Mouse (Mus musculus) hindbrain, embryonic 11.5 days (tissue): Measurements from ENCODE around the gene Tcp11l1. TPM values are rescaled to one million over a fixed set of nuclear protein-coding genes. Genes with fewer than 3 reads are reported as not detected.

Source experiments
- ATAC-seq: fragments of 200-750 bp; cut with Nextera tagmentation; 2 replicates; pipeline ENCODE4 v1.8.0; 2017; ENCODE audit warnings: mild to moderate bottlenecking, moderate TSS enrichment, moderate library complexity; ENCODE audit not compliant: low FRiP score
- DNase-seq: peaks from one replicate; pipeline ENCODE4 v3.0.0-alpha.2; 2015; ENCODE audit warnings: low spot score
- H3K27ac ChIP-seq: fragments of 300-500 bp; sonication (generic); 2 replicates; pipeline ENCODE4 v1.5.1; 2014; ENCODE audit warnings: mild to moderate bottlenecking, low read depth, low read length
- H3K27me3 ChIP-seq: fragments of 300-500 bp; sonication (generic); 2 replicates; pipeline ENCODE4 v1.6.1; 2014; ENCODE audit warnings: mild to moderate bottlenecking, low read length, moderate library complexity, mixed read lengths; ENCODE audit not compliant: control insufficient read depth, insufficient read depth
- H3K36me3 ChIP-seq: fragments of 300-500 bp; sonication (generic); 2 replicates; pipeline ENCODE4 v1.6.1; 2014; ENCODE audit warnings: mild to moderate bottlenecking, low read length, moderate library complexity, mixed read lengths; ENCODE audit not compliant: control insufficient read depth, insufficient read depth
- H3K4me1 ChIP-seq: fragments of 300-500 bp; sonication (generic); replicated peaks from 2 replicates; pipeline ENCODE4 v1.6.1; 2014; ENCODE audit warnings: low read length, mixed read lengths; ENCODE audit not compliant: control insufficient read depth, insufficient read depth
- H3K4me2 ChIP-seq: fragments of 300-500 bp; sonication (generic); replicated peaks from 2 replicates; pipeline ENCODE4 v1.6.1; 2014; ENCODE audit warnings: mild to moderate bottlenecking, low read depth, low read length
- H3K4me3 ChIP-seq: fragments of 300-500 bp; sonication (generic); 2 replicates; pipeline ENCODE4 v1.5.1; 2014; ENCODE audit warnings: low read depth, low read length
- H3K9ac ChIP-seq: fragments of 300-500 bp; sonication (generic); 2 replicates; pipeline ENCODE4 v1.6.1; 2014; ENCODE audit warnings: low read depth, low read length
- H3K9me3 ChIP-seq: fragments of 300-500 bp; sonication (generic); 2 replicates; pipeline ENCODE4 v1.6.1; 2016; ENCODE audit warnings: low read length; ENCODE audit not compliant: control insufficient read depth
- WGBS: fragments of 180-500 bp; shearing (Covaris S2); extraction: QIAGEN DNeasy Blood & Tissue Kit; methylation state at CpG from one replicate; pipeline ENCODE4 v1.1.7; 2014; 5-methylcytosine and 5-hydroxymethylcytosine counted together
- polyA plus RNA-seq: library from polyadenylated mRNA; unstranded; fragments of >200 nt; fragmentation: Nextera tagmentation; extraction: Ambion mirVana; gene quantifications from 2 replicates; pipeline ENCODE4 v1.2.1, GENCODE M21; 2014

Tcp11l1 gene
- polyA plus RNA-seq, 1 experiment from 2014 or later, result 69.5 TPM

DNA sequence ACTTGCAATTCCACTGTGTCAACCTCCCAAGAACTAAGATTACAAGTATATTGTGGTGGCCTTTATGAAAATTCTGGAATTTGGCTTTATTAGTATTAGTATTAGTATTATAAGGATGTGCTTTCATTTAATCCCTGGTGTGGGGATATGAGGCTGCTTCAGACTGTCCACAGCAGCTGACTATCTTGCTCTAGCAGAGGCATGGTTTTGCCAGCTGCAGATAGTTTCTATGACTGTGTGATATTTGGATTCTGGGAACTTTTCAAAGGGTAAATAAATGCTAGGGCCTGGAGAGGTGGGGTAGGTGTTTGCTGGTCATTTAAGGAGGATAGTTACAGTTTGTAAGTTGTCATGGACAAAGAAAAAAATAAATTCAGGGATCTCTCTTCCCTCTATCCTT lies 40.2 kb downstream of the Tcp11l1 start:
- Histone ChIP-seq H3K9ac (no peak overlapping the region), H3K9me3 (no peaks in the 10 kb centered on the region), H3K27ac (no peak overlapping the region), H3K27me3 (no peaks in the 10 kb centered on the region), H3K4me2 (no peak overlapping the region), H3K4me1 (no peaks in the 10 kb centered on the region), H3K36me3 (no peaks in the 10 kb centered on the region), H3K4me3 (no peak overlapping the region)
- DNase-seq, result no peak
- no peak for ATAC-seq

DNA sequence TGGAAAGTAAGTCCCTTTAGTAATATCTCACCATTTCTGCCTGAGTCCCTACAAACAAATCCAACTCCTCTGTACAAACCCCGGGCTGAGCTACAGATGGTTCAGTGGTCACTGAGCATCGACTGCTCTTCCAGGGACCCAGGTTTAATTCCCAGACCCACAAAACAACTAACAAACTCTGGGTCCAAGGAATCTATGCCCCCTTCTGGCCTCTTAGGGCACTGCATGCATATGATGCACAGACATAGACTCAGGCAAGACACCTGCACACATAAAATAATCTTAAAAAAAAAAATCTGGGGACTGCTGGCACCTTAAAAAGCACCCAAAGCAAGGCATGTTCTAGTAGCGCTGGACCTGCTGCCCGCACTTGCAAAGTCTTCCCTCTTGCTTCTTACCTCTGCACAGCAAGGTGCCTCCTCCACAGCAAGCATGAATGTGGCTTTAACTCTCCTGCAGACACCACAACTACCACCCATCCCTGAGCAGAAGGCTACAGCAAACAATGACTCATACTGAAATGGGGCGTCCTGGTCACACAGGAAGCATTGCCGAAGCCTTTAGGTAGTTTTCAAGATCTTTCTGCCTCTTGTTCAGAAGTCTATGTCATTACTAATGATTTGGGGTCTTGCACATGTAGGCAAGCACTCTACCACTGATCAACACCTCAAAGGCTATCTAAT lies 42.7 kb downstream of the Tcp11l1 start:
- DNase-seq, result no peak
- Histone ChIP-seq H3K4me3 (no peak overlapping the region), H3K4me2 (no peak overlapping the region), H3K27ac (no peak overlapping the region), H3K9me3 (no peaks in the 10 kb centered on the region), H3K36me3 (peaks cover 6% of the 10 kb centered on the region), H3K4me1 (no peaks in the 10 kb centered on the region), H3K9ac (no peak overlapping the region), H3K27me3 (no peaks in the 10 kb centered on the region)
- ATAC-seq, result no peak
- 84% methylated on average over 6 of the region's 6 CpGs for WGBS

DNA sequence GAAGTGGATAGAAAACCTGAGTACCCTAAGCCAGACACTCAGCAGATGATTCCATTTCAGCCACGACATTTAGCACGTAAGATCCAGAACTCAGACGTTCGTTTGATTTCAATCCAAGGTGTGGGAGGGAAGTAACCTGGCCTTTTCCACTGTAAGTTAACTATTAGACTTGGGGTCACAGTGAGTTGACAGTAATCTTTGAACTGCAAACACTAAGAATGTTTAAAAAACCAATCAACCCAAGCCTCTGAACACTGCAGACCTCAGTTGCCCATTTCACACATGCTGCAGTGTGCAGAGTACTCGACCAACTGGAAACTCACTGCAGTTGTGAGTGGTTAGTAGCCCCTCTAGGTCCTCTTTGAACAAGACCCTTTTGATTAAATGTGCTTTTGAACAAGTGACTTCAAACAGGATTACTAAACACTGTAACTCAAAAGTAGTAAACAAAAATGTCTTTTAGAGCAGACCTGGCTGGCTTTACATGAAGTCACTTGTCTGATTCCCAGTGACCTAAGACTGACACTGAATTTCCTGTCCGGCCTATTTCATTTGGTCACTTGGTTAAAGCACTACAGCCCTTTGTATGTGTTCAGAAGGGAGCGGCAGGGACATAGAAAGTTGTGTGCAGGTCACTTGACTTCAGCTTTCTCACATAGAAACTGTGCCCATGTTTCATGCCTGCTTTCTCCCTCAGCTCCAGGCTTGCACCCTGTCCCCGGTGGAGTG lies 48.4 kb downstream of the Tcp11l1 start:
- Histone ChIP-seq H3K4me1 (no peaks in the 10 kb centered on the region), H3K27me3 (no peaks in the 10 kb centered on the region), H3K27ac (no peak overlapping the region), H3K36me3 (peaks cover 8% of the 10 kb centered on the region), H3K9ac (no peak overlapping the region), H3K4me3 (no peak overlapping the region), H3K9me3 (no peaks in the 10 kb centered on the region), H3K4me2 (no peak overlapping the region)
- DNase-seq, result no peak
- WGBS, result 93% methylated on average over 8 of the region's 8 CpGs
- no peak for ATAC-seq

- H3K9ac ChIP-seq, result no peak overlapping the region
- 93% methylated on average over 1 of the region's 1 CpGs for WGBS
Measured at GRCm38 (mm10) chr2:104658659-104659058, 53.3 kb downstream of the Tcp11l1 start.

DNA sequence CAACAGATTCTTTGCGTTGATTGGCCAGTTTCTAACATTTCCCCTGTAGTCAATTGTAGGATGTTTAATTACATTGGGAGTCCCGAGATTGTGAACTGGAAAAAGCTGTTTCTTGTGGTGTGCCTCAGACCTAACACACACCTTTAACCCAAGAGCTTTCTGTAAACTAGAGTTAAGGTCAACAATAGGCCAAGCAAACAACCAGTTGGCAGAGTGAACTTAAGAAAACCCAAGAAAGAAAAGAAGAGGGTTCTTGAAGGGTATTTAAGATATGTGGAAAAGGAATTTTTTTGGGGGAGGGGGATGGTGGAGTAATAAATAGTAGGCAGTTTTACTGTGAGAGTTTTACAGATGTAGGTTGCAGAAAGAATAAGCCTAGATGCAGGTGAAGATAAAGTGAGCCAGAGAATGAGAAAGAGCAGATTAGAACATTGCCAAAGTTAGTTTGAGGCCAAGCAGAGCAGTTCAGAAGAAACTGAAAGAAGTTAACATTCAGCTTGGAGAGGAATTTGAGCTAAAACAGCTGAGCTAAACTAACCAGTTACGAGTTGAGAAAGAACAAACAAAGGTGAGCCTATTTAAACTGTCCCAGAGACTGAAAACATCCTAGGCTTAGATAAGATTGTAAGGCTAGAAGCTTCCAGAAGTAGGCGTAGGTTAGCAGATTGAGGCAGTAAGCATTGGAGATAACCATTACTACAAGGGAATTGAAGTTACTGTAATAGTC lies 95.8 kb downstream of the Tcp11l1 start:
- H3K4me3 ChIP-seq, result no peak overlapping the region
- H3K9me3 ChIP-seq, result no peaks in the 10 kb centered on the region
- H3K36me3 ChIP-seq, result no peaks in the 10 kb centered on the region
- no peaks in the 10 kb centered on the region for H3K4me1 ChIP-seq
- H3K9ac ChIP-seq, result no peak overlapping the region
- DNase-seq (no peak), ATAC-seq (no peak)
- WGBS, result 92% methylated on average over 4 of the region's 4 CpGs
- no peak overlapping the region for H3K27ac ChIP-seq
- H3K4me2 ChIP-seq, result no peak overlapping the region
- H3K27me3 ChIP-seq, result no peaks in the 10 kb centered on the region

More at GRCm38 (mm10) chr2:104658659-104659058, 53.3 kb downstream of the Tcp11l1 start:
- H3K27me3 ChIP-seq, result no peaks in the 10 kb centered on the region
- no peak overlapping the region for H3K4me3 ChIP-seq
- no peaks in the 10 kb centered on the region for H3K36me3 ChIP-seq
- DNase-seq, result no peak
- no peaks in the 10 kb centered on the region for H3K9me3 ChIP-seq
- no peak overlapping the region for H3K27ac ChIP-seq
- H3K4me1 ChIP-seq, result no peaks in the 10 kb centered on the region
- no peak overlapping the region for H3K4me2 ChIP-seq
- no peak for ATAC-seq

- Histone ChIP-seq H3K36me3 (no peaks in the 10 kb centered on the region), H3K27ac (no peak overlapping the region), H3K4me3 (no peak overlapping the region), H3K9me3 (no peaks in the 10 kb centered on the region), H3K4me2 (no peak overlapping the region), H3K4me1 (no peaks in the 10 kb centered on the region), H3K27me3 (no peaks in the 10 kb centered on the region), H3K9ac (no peak overlapping the region)
- no peak for ATAC-seq
- DNase-seq, result no peak
- WGBS, result 94% methylated on average over 3 of the region's 3 CpGs
Measured at GRCm38 (mm10) chr2:104614786-104615185, 97.2 kb downstream of the Tcp11l1 start.

Other genes starting within 250 kb of the Tcp11l1 start
- 11.1 and 12.8 TPM in 2 replicates for gene Hipk3, start 217.7 kb downstream of the Tcp11l1 start, polyA plus RNA-seq
- gene Cstf3, start 121.6 kb downstream of the Tcp11l1 start, polyA plus RNA-seq, result 91.6 and 103 TPM in 2 replicates
- not detected in 2 replicates for gene Pin1rt1, start 4.2 kb upstream of the Tcp11l1 start, polyA plus RNA-seq
- 2.4 TPM in 2 replicates for gene Depdc7, start 30.7 kb upstream of the Tcp11l1 start, polyA plus RNA-seq
- gene Qser1, start 104.6 kb upstream of the Tcp11l1 start, polyA plus RNA-seq, result 14.1 and 19.6 TPM in 2 replicates
- 0.39 and 1.4 TPM in 2 replicates for gene Prrg4, start 137.7 kb upstream of the Tcp11l1 start, polyA plus RNA-seq
- gene Ccdc73, start 155.6 kb upstream of the Tcp11l1 start, polyA plus RNA-seq, result 5.8 and 7.6 TPM in 2 replicates